Mouse (Mus musculus) liver, adult 2 months (tissue): ENCODE data around the gene Gp1bb. TPM values are rescaled to one million over a fixed set of nuclear protein-coding genes. Genes with fewer than 3 reads are reported as not detected.

Experiments used
- DNase-seq: peaks from one replicate; pipeline ENCODE4 v3.0.0-alpha.2; 2011; ENCODE audit warnings: low read depth, low spot score; ENCODE audit errors: extremely low read depth
- H3K27ac ChIP-seq: fragments of 200-500 bp; replicated peaks from 2 replicates; pipeline ENCODE4 v1.5.1; 2012; ENCODE audit warnings: low read depth, mild to moderate bottlenecking, control low read depth, inconsistent platforms, low read length; ENCODE audit not compliant: insufficient read depth
- H3K27me3 ChIP-seq: fragments of 200-500 bp; 2 replicates; pipeline ENCODE4 v1.6.1; 2012; ENCODE audit warnings: mild to moderate bottlenecking, moderate library complexity, low read length, inconsistent platforms; ENCODE audit not compliant: control insufficient read depth, insufficient read depth
- H3K36me3 ChIP-seq: fragments of 200-500 bp; 2 replicates; pipeline ENCODE4 v1.6.1; 2012; ENCODE audit warnings: low read length, inconsistent platforms; ENCODE audit not compliant: control insufficient read depth, insufficient read depth
- H3K4me1 ChIP-seq: fragments of 200-500 bp; 2 replicates; pipeline ENCODE4 v1.6.1; 2011; ENCODE audit warnings: low read length; ENCODE audit not compliant: control insufficient read depth, insufficient read depth
- H3K4me3 ChIP-seq: fragments of 200-500 bp; 2 replicates; pipeline ENCODE4 v1.5.1; 2011; ENCODE audit warnings: low read depth, mild to moderate bottlenecking, control low read depth, low read length, moderate library complexity; ENCODE audit not compliant: insufficient read depth
- H3K79me2 ChIP-seq: fragments of 200-500 bp; 2 replicates; pipeline ENCODE4 v1.6.1; 2012; ENCODE audit warnings: inconsistent platforms, mild to moderate bottlenecking, low read length, moderate library complexity; ENCODE audit not compliant: control insufficient read depth, insufficient read depth
- H3K9ac ChIP-seq: fragments of 200-500 bp; 2 replicates; pipeline ENCODE4 v1.6.1; 2012; ENCODE audit warnings: low read depth, mild to moderate bottlenecking, control low read depth, inconsistent platforms, low read length
- CTCF ChIP-seq: fragments of 200-500 bp; IDR thresholded peaks from 2 replicates; pipeline ENCODE4 v1.5.1; 2011; ENCODE audit warnings: low read depth, low read length, control low read depth
- POLR2A ChIP-seq: fragments of 200-500 bp; IDR thresholded peaks from 2 replicates; pipeline ENCODE4 v1.6.1; 2011; ENCODE audit warnings: low read length, control low read depth; ENCODE audit not compliant: insufficient read depth; ENCODE audit errors: extremely low read depth
- WGBS: fragments of 180-500 bp; shearing (Covaris S2); methylation state at CpG from one replicate; pipeline ENCODE4 v1.1.7; 2018; 5-methylcytosine and 5-hydroxymethylcytosine counted together
- polyA plus RNA-seq: library from polyadenylated mRNA; depleted of rRNA; stranded (reverse); fragments of >200 nt; gene quantifications from 2 replicates; pipeline ENCODE4 v1.2.3, GENCODE M21; 2012
- total RNA-seq: library from RNA; depleted of rRNA; stranded (reverse); fragments of >200 nt; gene quantifications from 2 replicates; pipeline ENCODE4 v1.2.3, GENCODE M21; 2014

Gene Gp1bb
- total and polyA plus RNA-seq, 2 experiments = not detected

DNA sequence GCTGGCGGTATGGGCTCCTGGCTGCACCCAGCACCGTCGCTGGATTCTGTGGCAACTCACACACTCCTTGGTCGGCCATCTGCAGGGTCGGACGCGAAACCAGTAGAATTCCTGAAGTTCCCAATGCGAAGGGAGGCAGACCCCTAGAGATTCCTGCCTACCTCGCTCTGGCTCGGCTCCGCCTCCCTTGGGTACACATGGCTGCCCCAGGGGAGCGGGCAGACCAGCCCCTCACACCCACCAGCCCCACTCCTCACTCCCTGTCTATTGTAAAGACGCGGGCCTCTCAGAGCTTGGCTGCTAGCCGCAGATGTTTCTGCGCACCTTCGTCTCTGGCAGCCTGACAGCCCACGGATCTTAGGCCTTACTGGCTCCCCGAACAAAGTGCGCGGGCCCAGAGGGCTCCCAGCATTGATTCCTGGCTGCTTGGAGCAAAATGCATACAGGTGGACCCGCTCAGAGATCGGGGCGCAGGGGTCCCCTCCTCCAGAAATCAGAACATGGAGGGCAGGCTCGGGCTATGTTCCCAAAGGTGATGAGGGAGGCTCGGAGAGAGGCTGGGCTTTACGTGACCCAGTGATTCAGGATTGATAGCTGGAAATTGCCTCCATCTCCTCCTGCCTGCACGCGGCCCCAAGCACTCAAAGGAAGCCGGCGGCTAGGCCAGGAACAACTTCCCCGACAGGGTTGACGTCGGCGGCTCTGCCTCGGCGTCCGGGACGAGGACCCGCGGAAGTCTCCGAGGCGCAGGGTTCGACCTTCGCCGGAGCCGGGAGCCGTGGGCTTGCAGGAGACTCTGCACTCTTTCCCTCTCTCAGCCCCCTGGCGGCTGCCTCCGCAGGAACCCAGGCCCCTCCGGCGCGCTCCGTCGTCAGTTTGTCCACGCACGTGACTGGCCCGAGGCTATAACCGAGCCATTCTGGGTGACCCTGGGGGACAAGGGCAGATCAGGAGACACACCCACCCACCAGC is 30.9 kb downstream of the Gp1bb start:
- WGBS = 6% methylated on average over 59 of the region's 59 CpGs
- TF ChIP-seq POLR2A (no peak), CTCF (no peak)
- H3K36me3 ChIP-seq = no peaks in the 10 kb centered on the region
- 0 out of 2 replicates have a peak, but pooled peaks cover 2% of the 10 kb centered on the region for H3K4me1 ChIP-seq
- H3K27me3 ChIP-seq = peaks cover 22% of the 10 kb centered on the region
- H3K79me2 ChIP-seq = no peaks in the 10 kb centered on the region
- DNase-seq = no peak
- no peak overlapping the region for H3K4me3 ChIP-seq
- H3K9ac ChIP-seq = no peak overlapping the region
- H3K27ac ChIP-seq = no peak overlapping the region

DNA sequence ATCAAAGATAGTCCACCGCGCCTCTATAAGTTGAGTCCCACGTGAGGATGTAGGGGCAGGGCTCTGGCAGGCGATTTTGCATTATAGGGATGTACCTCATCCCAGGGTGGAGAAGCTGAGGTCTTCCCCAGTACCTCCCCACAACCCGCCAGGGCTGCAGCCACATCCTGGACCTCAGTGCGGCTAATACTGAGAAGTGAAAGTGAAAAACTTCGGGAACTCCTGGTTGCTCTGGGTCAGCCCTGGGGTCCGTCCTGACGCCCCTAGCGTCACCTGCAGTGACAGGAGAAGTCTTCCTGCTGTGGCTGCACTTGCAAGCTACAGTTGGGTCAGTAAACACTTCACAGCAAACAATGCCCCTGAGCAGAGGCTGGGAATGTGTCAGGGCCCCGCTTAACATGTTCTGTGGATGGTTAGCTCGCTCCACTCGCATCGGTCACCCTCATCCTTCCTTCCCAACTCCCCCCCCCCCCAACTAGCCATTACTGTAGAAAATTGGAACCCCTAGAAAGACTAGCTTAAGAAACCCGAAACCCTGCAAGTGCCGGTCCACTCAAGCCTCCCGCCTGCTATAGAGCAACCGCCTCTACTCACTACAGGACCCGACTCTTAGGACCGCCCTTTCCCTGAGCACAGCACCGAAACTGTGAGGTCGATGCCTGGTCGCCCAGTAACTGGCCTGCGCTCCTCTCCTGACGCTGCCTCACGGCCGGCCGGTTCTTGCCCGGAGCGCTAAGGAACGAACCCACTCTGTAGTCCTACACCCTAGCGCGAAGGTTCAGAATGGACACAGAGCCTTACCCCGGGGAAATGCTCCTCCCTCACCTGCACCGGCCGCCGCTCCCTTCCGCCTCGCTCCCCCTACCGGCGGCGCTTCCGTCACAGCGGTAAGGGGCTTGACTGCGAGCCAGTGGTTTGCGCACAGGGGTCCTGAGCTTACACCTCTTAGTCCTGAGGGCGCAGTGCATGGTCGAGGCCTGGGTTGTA is 32.1 kb downstream of the Gp1bb start, which contains the start of gene Tbx1:
TSS of gene Tbx1 (minus strand) at position 868 of the 987 bp plus-strand sequence.
- Histone ChIP-seq H3K27me3 (peaks cover 28% of the 10 kb centered on the region), H3K27ac (no peak within 1 kb of the TSS), H3K4me3 (peak within 1 kb of the TSS; percentile 55), H3K4me1 (0 out of 2 replicates have a peak, but pooled peaks cover 2% of the 10 kb centered on the region), H3K79me2 (no peaks in the 10 kb centered on the region), H3K36me3 (no peaks in the 10 kb centered on the region), H3K9ac (peak within 1 kb of the TSS; percentile 44; the same call in 1 of the 2 replicates)
- no peak for DNase-seq
- TF ChIP-seq CTCF = peak; percentile 53
- TF ChIP-seq POLR2A = no peak
- WGBS = 4% methylated on average over 48 of the region's 48 CpGs

DNA sequence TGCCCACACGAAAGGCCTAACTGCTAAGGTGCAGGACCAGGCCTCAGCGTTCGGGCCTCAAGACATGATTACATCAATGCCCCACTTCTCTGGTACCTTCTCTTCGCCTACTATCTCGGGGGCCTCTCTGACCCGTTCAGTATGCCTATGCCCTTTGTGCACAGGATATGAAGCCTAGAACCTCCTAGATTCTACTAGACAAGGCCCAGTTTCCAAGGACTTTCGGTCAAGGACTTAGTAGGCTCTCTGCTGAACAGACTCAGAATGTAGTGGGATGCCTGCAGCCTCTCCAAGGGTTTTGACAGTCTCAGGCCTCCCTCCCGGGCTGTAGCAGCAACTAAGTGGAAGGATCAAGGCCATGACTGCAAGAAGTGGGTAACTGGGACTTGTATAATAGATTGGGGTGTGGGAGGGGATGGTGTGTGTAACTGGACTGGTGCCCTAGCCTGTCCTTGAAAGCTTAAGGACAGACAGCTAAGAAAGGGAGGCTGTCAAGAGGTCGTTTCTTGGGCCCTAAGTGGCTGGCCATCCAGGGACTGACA is 33.1 kb downstream of the Gp1bb start:
- 0 out of 2 replicates have a peak, but pooled peaks cover 2% of the 10 kb centered on the region for H3K4me1 ChIP-seq
- H3K27ac ChIP-seq = no peak overlapping the region
- no peak overlapping the region for H3K9ac ChIP-seq
- WGBS = 66% methylated on average over 9 of the region's 9 CpGs
- peaks cover 28% of the 10 kb centered on the region for H3K27me3 ChIP-seq
- TF ChIP-seq CTCF (no peak), POLR2A (no peak)
- H3K4me3 ChIP-seq = no peak overlapping the region
- H3K36me3 ChIP-seq = no peaks in the 10 kb centered on the region
- DNase-seq = no peak
- no peaks in the 10 kb centered on the region for H3K79me2 ChIP-seq

- H3K9ac ChIP-seq = no peak overlapping the region
- no peak for TF ChIP-seq POLR2A
- TF ChIP-seq CTCF = no peak
- 0 out of 2 replicates have a peak, but pooled peaks cover 2% of the 10 kb centered on the region for H3K4me1 ChIP-seq
- H3K27me3 ChIP-seq = peaks cover 29% of the 10 kb centered on the region
- 13% methylated on average over 31 of the region's 31 CpGs for whole genome bisulfite sequencing
- no peaks in the 10 kb centered on the region for H3K79me2 ChIP-seq
- no peak overlapping the region for H3K27ac ChIP-seq
- DNase-seq = no peak
- no peak overlapping the region for H3K4me3 ChIP-seq
- H3K36me3 ChIP-seq = no peaks in the 10 kb centered on the region
Observed at GRCm38 (mm10) chr16:18588738-18589055, 33.5 kb downstream of the Gp1bb start.

DNA sequence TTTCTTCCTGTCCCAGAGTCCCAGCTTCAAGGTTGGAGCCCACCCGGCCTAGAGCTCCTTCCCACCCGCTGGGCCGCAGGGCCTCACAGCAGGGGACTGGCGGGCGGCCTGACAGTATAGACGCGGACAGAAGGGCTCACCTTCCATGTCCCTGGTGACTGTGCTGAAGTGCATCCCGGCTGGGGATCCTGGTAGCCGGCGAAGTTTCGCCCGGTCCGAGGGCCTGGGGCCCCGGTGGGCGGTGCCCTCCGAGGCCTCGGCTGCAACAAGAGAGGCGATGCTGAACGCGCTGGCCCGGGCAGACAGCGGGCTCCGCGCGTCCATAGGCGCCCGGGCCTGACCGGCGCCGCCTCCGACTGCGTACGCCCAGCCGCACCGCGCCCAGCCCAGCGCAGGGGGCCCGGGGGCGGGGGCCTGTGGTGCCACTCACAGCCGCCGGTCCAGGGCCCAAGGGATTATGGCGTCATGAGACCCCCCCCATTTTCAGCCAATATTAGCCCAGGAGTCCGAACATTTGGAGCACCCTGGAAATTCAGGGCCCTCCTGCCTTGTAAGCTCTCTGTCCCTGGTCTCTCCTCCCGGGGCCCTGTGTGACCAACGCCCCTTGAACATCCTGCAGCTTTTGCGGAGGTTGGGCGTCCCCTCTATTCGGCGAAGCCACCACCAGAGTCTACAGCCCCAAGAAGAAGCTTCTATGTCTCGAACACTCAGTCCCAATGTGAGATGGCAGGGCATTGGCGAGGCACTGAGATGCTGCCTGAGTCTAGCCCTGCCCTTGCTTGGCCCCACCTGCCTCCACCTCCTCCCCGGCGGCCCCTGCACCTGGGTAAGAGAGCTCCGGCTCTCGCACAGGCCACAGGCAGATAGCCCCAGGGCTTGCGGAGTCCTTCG is 34.1 kb downstream of the Gp1bb start:
- no peak for DNase-seq
- no peaks in the 10 kb centered on the region for H3K79me2 ChIP-seq
- H3K27ac ChIP-seq = no peak overlapping the region
- peaks cover 35% of the 10 kb centered on the region for H3K27me3 ChIP-seq
- H3K36me3 ChIP-seq = no peaks in the 10 kb centered on the region
- no peak overlapping the region for H3K9ac ChIP-seq
- TF ChIP-seq CTCF (no peak), POLR2A (no peak)
- H3K4me1 ChIP-seq = 0 out of 2 replicates have a peak, but pooled peaks cover 2% of the 10 kb centered on the region
- WGBS = 7% methylated on average over 57 of the region's 57 CpGs
- H3K4me3 ChIP-seq = no peak overlapping the region
